Mouse (Mus musculus): ENCODE results near the gene Sorcs3. TPM values are rescaled to one million over a fixed set of nuclear protein-coding genes. Genes with fewer than 3 reads are reported as not detected.

The Sorcs3 gene
- not detected for total RNA-seq (2021)
- long read RNA-seq, experiment 1, result 0 reads
- long read RNA-seq, experiment 2, result 0 reads

GRCm38 (mm10) chr19:48205929-48206814, at the start of gene Sorcs3:
Gene Sorcs3, plus strand, starts transcription at chr19:48206025.
- intact Hi-C loops (cut with DNase I), result no loop called here
- DNase-seq, result no peak

GRCm38 (mm10) chr19:48165341-48165740, 40.5 kb upstream of the Sorcs3 start:
- DNase-seq, result no peak
- intact Hi-C loops (cut with DNase I), result no loop called here

GRCm38 (mm10) chr19:48167110-48167509, 38.7 kb upstream of the Sorcs3 start:
- DNase-seq, result no peak
- intact Hi-C loops (cut with DNase I), result no loop called here

GRCm38 (mm10) chr19:48168284-48168683, 37.5 kb upstream of the Sorcs3 start:
- DNase-seq, result no peak
- intact Hi-C loops (cut with DNase I), result no loop called here

GRCm38 (mm10) chr19:48174717-48175116, 31.1 kb upstream of the Sorcs3 start:
- intact Hi-C loops (cut with DNase I), result no loop called here

GRCm38 (mm10) chr19:48203928-48204470, 1.8 kb upstream of the Sorcs3 start:
- DNase-seq, result peak in 1 of 2 experiments; percentile 5
- intact Hi-C loops (cut with DNase I), result no loop called here

More at GRCm38 (mm10) chr19:48174717-48175116, 31.1 kb upstream of the Sorcs3 start:
- DNase-seq, result no peak

GRCm38 (mm10) chr19:48204476-48204875, 1.3 kb upstream of the Sorcs3 start:
- no peak for DNase-seq
- intact Hi-C loops (cut with DNase I), result no loop called here

GRCm38 (mm10) chr19:48204892-48205761, 698 bp upstream of the Sorcs3 start:
- DNase-seq, result no peak
- intact Hi-C loops (cut with DNase I), result no loop called here

- intact Hi-C loops (cut with DNase I), result no loop called here
These were observed 1.3 kb downstream of the Sorcs3 start for GRCm38 (mm10) chr19:48206861-48207730.

GRCm38 (mm10) chr19:48207731-48208370, 2.0 kb downstream of the Sorcs3 start:
- no peak for DNase-seq
- intact Hi-C loops (cut with DNase I), result no loop called here

More at GRCm38 (mm10) chr19:48206861-48207730, 1.3 kb downstream of the Sorcs3 start:
- no peak for DNase-seq

- DNase-seq, result no peak
- intact Hi-C loops (cut with DNase I), result no loop called here
These were observed 9.6 kb downstream of the Sorcs3 start for GRCm38 (mm10) chr19:48215379-48215778.

GRCm38 (mm10) chr19:48237786-48238372, 32.1 kb downstream of the Sorcs3 start:
- DNase-seq, result no peak
- intact Hi-C loops (cut with DNase I), result no loop called here

- intact Hi-C loops (cut with DNase I), result no loop called here
- no peak for DNase-seq
These were observed 32.6 kb downstream of the Sorcs3 start for GRCm38 (mm10) chr19:48238391-48238790.

- no peak for DNase-seq
- intact Hi-C loops (cut with DNase I), result no loop called here
These were observed 35.1 kb downstream of the Sorcs3 start for GRCm38 (mm10) chr19:48240960-48241359.

GRCm38 (mm10) chr19:48244036-48244435, 38.2 kb downstream of the Sorcs3 start:
- intact Hi-C loops (cut with DNase I), result no loop called here
- no peak for DNase-seq

GRCm38 (mm10) chr19:48259223-48259622, 53.4 kb downstream of the Sorcs3 start:
- DNase-seq, result no peak
- intact Hi-C loops (cut with DNase I), result no loop called here

GRCm38 (mm10) chr19:48260671-48261070, 54.8 kb downstream of the Sorcs3 start:
- intact Hi-C loops (cut with DNase I), result no loop called here
- DNase-seq, result no peak

- intact Hi-C loops (cut with DNase I), result no loop called here
- DNase-seq, result no peak
These were observed 57.9 kb downstream of the Sorcs3 start for GRCm38 (mm10) chr19:48263750-48264149.

GRCm38 (mm10) chr19:48280273-48280672, 74.4 kb downstream of the Sorcs3 start:
- intact Hi-C loops (cut with DNase I), result no loop called here
- no peak for DNase-seq

Data from gastrocnemius, postnatal 36 days (tissue).